11 mouse cellular contexts compared by ENCODE assay signal in genomic region chr12:32053637-32054366, GRCm38 (mm10). TPM values are rescaled to one million over a fixed set of nuclear protein-coding genes. Genes with fewer than 3 reads are reported as not detected.
DNase-seq lines count a peak whose midpoint lies in the region; ATAC-seq and TF ChIP-seq lines count a peak whose summit lies in the region.
"Had no signal": no experiment of that assay in that cellular context is flagged by ENCODE, and none has a peak within 500 bp of the region (broad histone marks: within the 10 kb centered on the region; RNA-seq: fewer than 3 reads in every experiment).

No protein-coding gene starts in this region.

- no peak overlapping the region for H3K27ac ChIP-seq in forebrain, embryonic 15.5 days (replicated peaks)
- H3K27ac ChIP-seq in forebrain, embryonic 12.5 days: no peak overlapping the region
- no peak overlapping the region for H3K27ac ChIP-seq in kidney, embryonic 16.5 days (ENCODE audit: low read length)
- H3K27ac ChIP-seq in kidney, embryonic 15.5 days: no peak overlapping the region
- peak overlapping the region; percentile 70 for H3K27ac ChIP-seq in MEL (ENCODE audit: control insufficient read depth, low read depth, low read length)
- H3K27ac ChIP-seq in midbrain, embryonic 14.5 days (replicated peaks; ENCODE audit: low read depth, low read length): no peak overlapping the region

- H3K9ac ChIP-seq in forebrain, embryonic 15.5 days (replicated peaks): no peak overlapping the region
- H3K9ac ChIP-seq in forebrain, embryonic 12.5 days: no peak overlapping the region
- no peak overlapping the region for H3K9ac ChIP-seq in kidney, embryonic 16.5 days (replicated peaks; ENCODE audit: low read length)
- no peak overlapping the region for H3K9ac ChIP-seq in kidney, embryonic 15.5 days
- peak overlapping the region; percentile 69 for H3K9ac ChIP-seq in MEL (ENCODE audit: control insufficient read depth, low read depth, low read length, poor library complexity, severe bottlenecking)
- 0 out of 2 replicates have a peak overlapping the region, but pooled peaks have one; percentile 16 for H3K9ac ChIP-seq in midbrain, embryonic 14.5 days (replicated peaks; ENCODE audit: low read length)

- H3K36me3 ChIP-seq in forebrain, embryonic 15.5 days: no peaks in the 10 kb centered on the region
- 0 out of 2 replicates have a peak, but pooled peaks cover 3% of the 10 kb centered on the region for H3K36me3 ChIP-seq in forebrain, embryonic 12.5 days (replicated peaks)
- H3K36me3 ChIP-seq in kidney, embryonic 16.5 days (ENCODE audit: insufficient read depth, low read length): no peaks in the 10 kb centered on the region
- no peaks in the 10 kb centered on the region for H3K36me3 ChIP-seq in kidney, embryonic 15.5 days
- peaks cover 0 to 65% of the 10 kb centered on the region in 2 experiments; a peak in 2 of 4 replicates for H3K36me3 ChIP-seq in MEL (ENCODE audit: control insufficient read depth in 1 of 2, insufficient read depth in 2 of 2, low read length in 2 of 2)
- H3K36me3 ChIP-seq in midbrain, embryonic 14.5 days (ENCODE audit: control insufficient read depth, insufficient read depth, low read length): no peaks in the 10 kb centered on the region

- H3K9me3 ChIP-seq in forebrain, embryonic 15.5 days: no peaks in the 10 kb centered on the region
- no peaks in the 10 kb centered on the region for H3K9me3 ChIP-seq in forebrain, embryonic 12.5 days
- no peaks in the 10 kb centered on the region for H3K9me3 ChIP-seq in kidney, embryonic 16.5 days (ENCODE audit: low read length)
- no peaks in the 10 kb centered on the region for H3K9me3 ChIP-seq in kidney, embryonic 15.5 days (replicated peaks)
- H3K9me3 ChIP-seq in MEL (replicated peaks; ENCODE audit: insufficient read depth, low read length): no peaks in the 10 kb centered on the region
- H3K9me3 ChIP-seq in midbrain, embryonic 14.5 days (ENCODE audit: control insufficient read depth, low read length): no peaks in the 10 kb centered on the region

- H3K4me3 ChIP-seq in forebrain, embryonic 15.5 days: no peak overlapping the region
- H3K4me3 ChIP-seq in forebrain, embryonic 12.5 days (replicated peaks): no peak overlapping the region
- no peak overlapping the region for H3K4me3 ChIP-seq in kidney, embryonic 16.5 days (ENCODE audit: low read length)
- H3K4me3 ChIP-seq in kidney, embryonic 15.5 days (replicated peaks): no peak overlapping the region
- peak overlapping the region; percentile 49 to 53 for H3K4me3 ChIP-seq in MEL (ENCODE audit: control insufficient read depth in 1 of 2, insufficient read depth in 1 of 2, low read depth in 2 of 2, low read length in 2 of 2)
- no peak overlapping the region for H3K4me3 ChIP-seq in midbrain, embryonic 14.5 days (replicated peaks; ENCODE audit: low read depth, low read length)

- H3K79me2 ChIP-seq in MEL (ENCODE audit: control insufficient read depth, insufficient read depth, low read length, poor library complexity): peaks cover 21% of the 10 kb centered on the region

- no peak for TF ChIP-seq RAD21 in MEL (IDR thresholded peaks at IDR 0.05; ENCODE audit: low read depth, low read length)

- H3K27me3 ChIP-seq in forebrain, embryonic 15.5 days: no peaks in the 10 kb centered on the region
- H3K27me3 ChIP-seq in forebrain, embryonic 12.5 days: no peaks in the 10 kb centered on the region
- H3K27me3 ChIP-seq in kidney, embryonic 16.5 days (ENCODE audit: insufficient read depth, low read length): no peaks in the 10 kb centered on the region
- no peaks in the 10 kb centered on the region for H3K27me3 ChIP-seq in kidney, embryonic 15.5 days
- H3K27me3 ChIP-seq in MEL (ENCODE audit: control insufficient read depth in 1 of 2, insufficient read depth in 2 of 2, low read length in 2 of 2): no peaks in the 10 kb centered on the region
- no peaks in the 10 kb centered on the region for H3K27me3 ChIP-seq in midbrain, embryonic 14.5 days (ENCODE audit: control insufficient read depth, insufficient read depth, low read length)

- H3K4me2 ChIP-seq in forebrain, embryonic 15.5 days (replicated peaks): no peak overlapping the region
- no peak overlapping the region for H3K4me2 ChIP-seq in forebrain, embryonic 12.5 days
- no peak overlapping the region for H3K4me2 ChIP-seq in kidney, embryonic 16.5 days (replicated peaks; ENCODE audit: low read depth, low read length)
- H3K4me2 ChIP-seq in kidney, embryonic 15.5 days: no peak overlapping the region
- H3K4me2 ChIP-seq in midbrain, embryonic 14.5 days (ENCODE audit: low read length): no peak overlapping the region

- 46% methylated on average over 11 of the region's 11 CpGs for WGBS in forebrain, embryonic 15.5 days
- 58% methylated on average over 11 of the region's 11 CpGs for WGBS in forebrain, embryonic 12.5 days
- WGBS in kidney, embryonic 16.5 days: 56% methylated on average over 11 of the region's 11 CpGs
- WGBS in kidney, embryonic 15.5 days: 68% methylated on average over 11 of the region's 11 CpGs
- WGBS in midbrain, embryonic 14.5 days: 58% methylated on average over 11 of the region's 11 CpGs

- DNase-seq in MEL (ENCODE audit: low read depth, low spot score): peak; percentile 63
- no peak for DNase-seq in midbrain, embryonic 14.5 days
- DNase-seq in gastrocnemius, adult 8-10 months (ENCODE audit: low spot score in 2 of 2): no peak
- DNase-seq: cerebellum, adult 9-11 months; spleen, adult 18-20 months; thymus, postnatal 25 days had no signal

- ATAC-seq in forebrain, embryonic 15.5 days (replicated peaks): peak; percentile 46; the same call in 1 of the 2 replicates
- no peak for ATAC-seq in forebrain, embryonic 12.5 days (ENCODE audit: low FRiP score)
- ATAC-seq in kidney, embryonic 16.5 days (ENCODE audit: low FRiP score, low TSS enrichment): peak; percentile 19; the same call in 1 of the 2 replicates
- ATAC-seq in kidney, embryonic 15.5 days (replicated peaks; ENCODE audit: low FRiP score): no peak; the same call in 1 of the 2 replicates
- no peak for ATAC-seq in midbrain, embryonic 14.5 days (ENCODE audit: low FRiP score, low TSS enrichment)
- no peak for ATAC-seq in activated CD4-positive, CD25-positive, alpha-beta regulatory T cell, adult 4 months

- TF ChIP-seq CTCF in MEL (IDR thresholded peaks at IDR 0.05 in 2 of 3, conservative IDR thresholded peaks at IDR 0.05 in 1 of 3; ENCODE audit: control insufficient read depth in 1 of 3, insufficient read depth in 1 of 3, low read depth in 2 of 3, low read length in 3 of 3, poor library complexity in 1 of 3, severe bottlenecking in 1 of 3): no peak

- peak in 1 of 2 experiments; percentile 57; a peak in 1 of 4 replicates for TF ChIP-seq EP300 in MEL (IDR thresholded peaks at IDR 0.05; ENCODE audit: low read depth in 1 of 2, low read length in 2 of 2)

- peaks cover 44% of the 10 kb centered on the region for H3K4me1 ChIP-seq in forebrain, embryonic 15.5 days
- peaks cover 24% of the 10 kb centered on the region for H3K4me1 ChIP-seq in forebrain, embryonic 12.5 days
- H3K4me1 ChIP-seq in kidney, embryonic 16.5 days (ENCODE audit: insufficient read depth, low read length): peaks cover 10% of the 10 kb centered on the region; the same call in 1 of the 2 replicates
- peaks cover 5% of the 10 kb centered on the region; the same call in 1 of the 2 replicates for H3K4me1 ChIP-seq in kidney, embryonic 15.5 days
- peaks cover 36 to 44% of the 10 kb centered on the region in 2 experiments for H3K4me1 ChIP-seq in MEL (ENCODE audit: control insufficient read depth in 1 of 2, insufficient read depth in 2 of 2, low read length in 2 of 2)
- H3K4me1 ChIP-seq in midbrain, embryonic 14.5 days (ENCODE audit: control insufficient read depth, insufficient read depth, low read length): peaks cover 23% of the 10 kb centered on the region

- TF ChIP-seq POLR2A in MEL (IDR thresholded peaks at IDR 0.05; ENCODE audit: control insufficient read depth in 1 of 2, insufficient read depth in 1 of 2, low read depth in 1 of 2, low read length in 2 of 2, poor library complexity in 1 of 2): no peak

TF ChIP-seq in MEL, 35 proteins besides CTCF, POLR2A, EP300 and RAD21 (continues in another document):
- TF ChIP-seq TCF12 (IDR thresholded peaks at IDR 0.05; ENCODE audit: low read depth, low read length) (0 out of 2 replicates have a peak, but pooled peaks have one; percentile 33), CHD1 (IDR thresholded peaks at IDR 0.05; ENCODE audit: low read depth, low read length) (no peak), TBP (IDR thresholded peaks at IDR 0.05; ENCODE audit: low read depth, low read length) (0 out of 2 replicates have a peak, but pooled peaks have one; percentile 33), MEF2A (IDR thresholded peaks at IDR 0.05; ENCODE audit: extremely low read depth, insufficient replicate concordance, low read depth, low read length, poor library complexity, severe bottlenecking) (no peak), ELF1 (IDR thresholded peaks at IDR 0.05; ENCODE audit: low read depth, low read length) (peak; percentile 67), RCOR1 (IDR thresholded peaks at IDR 0.05; ENCODE audit: low read depth, low read length) (no peak), SIN3A (IDR thresholded peaks at IDR 0.05; ENCODE audit: low read length) (peak; percentile 52), GABPA (IDR thresholded peaks at IDR 0.05; ENCODE audit: low read depth, low read length) (no peak), MXI1 (IDR thresholded peaks at IDR 0.05; ENCODE audit: low read depth, low read length) (peak; percentile 30; the same call in 1 of the 2 replicates), JUND (IDR thresholded peaks at IDR 0.05; ENCODE audit: low read depth, low read length) (no peak), ZKSCAN1 (IDR thresholded peaks at IDR 0.05; ENCODE audit: low read depth, low read length) (no peak), ZC3H11A (IDR thresholded peaks at IDR 0.05; ENCODE audit: low read depth, low read length) (no peak), NRF1 (IDR thresholded peaks at IDR 0.05; ENCODE audit: insufficient read depth, low read depth, low read length, poor library complexity, severe bottlenecking) (peak; percentile 72), ETS1 (IDR thresholded peaks at IDR 0.05; ENCODE audit: low read depth, low read length) (peak; percentile 78)

RNA-seq across cellular contexts. Expression of gene Prkar2b, which starts 7.3 kb away (rescaled TPM):
- 124 and 138 TPM in 2 replicates for polyA plus RNA-seq in forebrain, embryonic 15.5 days (2015; fragmentation: Nextera tagmentation; extraction: Ambion mirVana)
- 66.7 and 68.4 TPM in 2 replicates for polyA plus RNA-seq in forebrain, embryonic 12.5 days (2016; fragmentation: Nextera tagmentation; extraction: Ambion mirVana)
- 17.4 and 18.7 TPM in 2 replicates for polyA plus RNA-seq in kidney, embryonic 16.5 days (2015; fragmentation: Nextera tagmentation; extraction: Ambion mirVana)
- 21.1 and 22.7 TPM in 2 replicates for polyA plus RNA-seq in kidney, embryonic 15.5 days (2015; fragmentation: Nextera tagmentation; extraction: Ambion mirVana)
- 15.2 and 15.7 TPM in 2 replicates for total RNA-seq in MEL (2012; rRNA removed)
- 100 to 1,000 TPM in 1 of 2 experiments, 10 to 100 TPM in 1; 34.1 to 154 TPM for polyA plus RNA-seq in MEL (2012; ENCODE audit: insufficient read depth in 1 of 2, insufficient read length in 2 of 2, low read depth in 1 of 2, low replicate concordance in 2 of 2, missing spikeins in 1 of 2)
- 151 and 188 TPM in 2 replicates for polyA plus RNA-seq in midbrain, embryonic 14.5 days (2014; fragmentation: Nextera tagmentation; extraction: Ambion mirVana)
- 1 to 10 TPM in 3 of 4 experiments, under 1 TPM in 1; 0.73 to 5.9 (median 3.0) TPM for total RNA-seq in gastrocnemius, adult 8-10 months (2022)
- polyA plus RNA-seq in activated CD4-positive, CD25-positive, alpha-beta regulatory T cell, adult 4 months (2017; shearing (Covaris generic)): 1 to 10 TPM in 1 of 2 experiments, under 1 TPM in 1; 0.68 to 1.2 TPM

Comparison
In these comparisons a context has a peak if more than half of its experiments do, and no peak if none do; other contexts are left out.
1. ATAC-seq: peak in forebrain, embryonic 15.5 days (single experiment) and kidney, embryonic 16.5 days (single experiment); none in forebrain, embryonic 12.5 days (single experiment), kidney, embryonic 15.5 days (single experiment), midbrain, embryonic 14.5 days (single experiment) and activated CD4-positive, CD25-positive, alpha-beta regulatory T cell, adult 4 months (single experiment).
2. H3K4me3 ChIP-seq: peak in MEL (2 of 2); none in forebrain, embryonic 15.5 days (single experiment), forebrain, embryonic 12.5 days (single experiment), kidney, embryonic 16.5 days (single experiment), kidney, embryonic 15.5 days (single experiment) and midbrain, embryonic 14.5 days (single experiment).
3. H3K9ac ChIP-seq: peak in MEL (single experiment) and midbrain, embryonic 14.5 days (single experiment); none in forebrain, embryonic 15.5 days (single experiment), forebrain, embryonic 12.5 days (single experiment), kidney, embryonic 16.5 days (single experiment) and kidney, embryonic 15.5 days (single experiment).